Mouse (Mus musculus) CD4-positive, CD25-positive, alpha-beta regulatory T cell, adult 2 months (primary cell): ENCODE data around the gene Cfap161.

Experiments used
- DNase-seq: peaks from one replicate; pipeline ENCODE4 v3.0.0-alpha.2; 2012; ENCODE audit warnings: low read depth, low spot score

Gene Cfap161

GRCm38 (mm10) chr7:83794705-83795104 is at the start of gene Cfap161:
Gene Cfap161, minus strand, starts transcription at chr7:83794880.
- no peak for DNase-seq

- DNase-seq = no peak
Measured at GRCm38 (mm10) chr7:83842486-83843259, 48.0 kb upstream of the Cfap161 start.

GRCm38 (mm10) chr7:83840076-83840475 is 45.4 kb upstream of the Cfap161 start:
- no peak for DNase-seq

GRCm38 (mm10) chr7:83838525-83839224 is 44.0 kb upstream of the Cfap161 start:
- DNase-seq = no peak

- DNase-seq = no peak
Measured at GRCm38 (mm10) chr7:83829355-83829754, 34.7 kb upstream of the Cfap161 start.

GRCm38 (mm10) chr7:83827402-83828076 is 32.9 kb upstream of the Cfap161 start:
- DNase-seq = no peak

- no peak for DNase-seq
Measured at GRCm38 (mm10) chr7:83826808-83827207, 32.1 kb upstream of the Cfap161 start.

GRCm38 (mm10) chr7:83821951-83822350 is 27.3 kb upstream of the Cfap161 start:
- DNase-seq = no peak

- DNase-seq = no peak
Measured at GRCm38 (mm10) chr7:83816886-83817285, 22.2 kb upstream of the Cfap161 start.

GRCm38 (mm10) chr7:83815646-83816045 is 21.0 kb upstream of the Cfap161 start:
- no peak for DNase-seq

GRCm38 (mm10) chr7:83813993-83814392 is 19.3 kb upstream of the Cfap161 start:
- DNase-seq = no peak

- DNase-seq = no peak
Measured at GRCm38 (mm10) chr7:83813465-83813864, 18.8 kb upstream of the Cfap161 start.

- no peak for DNase-seq
Measured at GRCm38 (mm10) chr7:83813016-83813415, 18.3 kb upstream of the Cfap161 start.

- DNase-seq = no peak
Measured at GRCm38 (mm10) chr7:83812581-83812980, 17.9 kb upstream of the Cfap161 start.

- DNase-seq = no peak
Measured at GRCm38 (mm10) chr7:83811916-83812315, 17.2 kb upstream of the Cfap161 start.

GRCm38 (mm10) chr7:83811461-83811860 is 16.8 kb upstream of the Cfap161 start:
- no peak for DNase-seq

GRCm38 (mm10) chr7:83810141-83811100 is 15.7 kb upstream of the Cfap161 start:
- DNase-seq = no peak

GRCm38 (mm10) chr7:83809715-83810114 is 15.0 kb upstream of the Cfap161 start:
- DNase-seq = no peak

GRCm38 (mm10) chr7:83809060-83809459 is 14.4 kb upstream of the Cfap161 start:
- DNase-seq = no peak

GRCm38 (mm10) chr7:83806934-83807333 is 12.3 kb upstream of the Cfap161 start:
- no peak for DNase-seq

GRCm38 (mm10) chr7:83803777-83804176 is 9.1 kb upstream of the Cfap161 start:
- no peak for DNase-seq
